Mouse (Mus musculus) C2C12 (cell line): ENCODE results near the gene Rbm44.

ENCODE experiments used
- CEBPB ChIP-seq: IDR thresholded peaks from one replicate; pipeline ENCODE4 v1.6.1; 2011; ENCODE audit warnings: low read depth, mild to moderate bottlenecking, control low read depth, moderate library complexity
- CTCF ChIP-seq: IDR thresholded peaks from one replicate; pipeline ENCODE4 v1.5.1; 2011; ENCODE audit not compliant: control insufficient read depth, insufficient read depth, insufficient read length
- MYOD1 ChIP-seq: IDR thresholded peaks from one replicate; pipeline ENCODE4 v1.6.1; 2011; ENCODE audit warnings: low read depth; ENCODE audit not compliant: control insufficient read depth, insufficient read length
- MYOG ChIP-seq: IDR thresholded peaks from one replicate; pipeline ENCODE4 v1.6.1; 2011; ENCODE audit not compliant: control insufficient read depth, insufficient read length; ENCODE audit errors: extremely low read depth
- USF1 ChIP-seq: IDR thresholded peaks from one replicate; pipeline ENCODE4 v1.6.1; 2011; ENCODE audit warnings: low read depth, mild to moderate bottlenecking, control low read depth, moderate library complexity

DNA sequence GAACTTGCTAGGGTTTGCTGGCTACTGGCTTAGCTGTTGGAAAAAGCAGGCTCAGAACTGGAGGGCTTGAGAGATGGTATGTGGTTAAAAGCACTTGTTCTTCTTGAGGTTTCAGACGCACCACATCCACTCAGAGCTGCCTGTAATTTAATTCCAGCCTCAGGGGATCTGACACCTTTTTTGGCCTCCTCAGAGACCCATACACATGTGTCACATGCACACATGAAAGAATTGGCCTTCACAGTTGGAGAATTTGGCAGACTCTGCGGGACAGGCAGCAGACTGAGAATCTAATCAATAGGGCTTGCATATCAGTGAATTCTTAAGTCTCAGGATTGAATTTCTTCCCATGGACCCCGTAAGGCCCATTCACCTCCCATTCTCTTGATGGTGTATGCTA, 56.2 kb downstream of the Rbm44 start:
- no peak for TF ChIP-seq CTCF
- no peak for TF ChIP-seq CEBPB
- TF ChIP-seq USF1: no peak
- TF ChIP-seq MYOG: no peak
- TF ChIP-seq MYOD1: no peak
